Comparison of ENCODE assay signal across 9 mouse cellular contexts in the genomic region with DNA sequence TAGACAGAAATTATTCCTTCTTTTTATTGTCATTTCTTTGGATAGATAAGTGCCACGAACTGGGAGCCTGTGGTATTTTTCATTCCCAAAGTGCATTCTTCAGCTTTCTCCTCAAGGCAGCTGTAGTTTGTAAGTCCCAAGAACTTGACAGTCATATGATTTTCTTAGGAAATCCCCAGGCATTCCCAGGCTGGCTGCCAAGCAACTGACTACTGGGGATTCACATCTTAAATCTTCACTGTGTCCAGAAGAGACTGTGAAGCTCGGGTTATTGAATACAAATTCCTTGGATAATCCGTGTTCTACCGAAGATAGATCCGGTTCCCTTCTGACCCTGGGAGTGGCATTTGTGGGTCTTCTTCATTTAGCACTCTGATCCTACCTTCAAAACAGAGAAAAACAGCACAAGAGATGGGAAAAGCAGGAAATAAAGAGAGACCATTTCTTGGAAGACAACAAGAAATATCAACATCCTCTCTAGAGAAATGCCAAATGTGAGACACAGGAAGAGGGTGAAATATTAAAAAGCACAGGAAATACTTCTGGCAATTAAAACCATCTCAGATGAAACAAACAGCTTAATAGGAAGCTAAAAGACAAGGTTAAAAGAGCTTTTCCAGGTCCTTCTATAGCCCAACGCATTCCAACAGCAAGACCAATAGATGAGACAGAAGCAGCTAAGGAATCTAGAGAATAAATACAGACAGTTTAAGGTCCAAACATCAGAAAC.
DNase-seq lines count a peak whose midpoint lies in the region; ATAC-seq lines count a peak whose summit lies in the region.
"Had no signal": no experiment of that assay in that cellular context is flagged by ENCODE, and none has a peak within 500 bp of the region (broad histone marks: within the 10 kb centered on the region; RNA-seq: fewer than 3 reads in every experiment).

No protein-coding gene starts in this region.

- H3K27me3 ChIP-seq in embryonic facial prominence, embryonic 14.5 days (replicated peaks; ENCODE audit: control insufficient read depth, insufficient read depth, low read length) = no peaks in the 10 kb centered on the region
- no peaks in the 10 kb centered on the region for H3K27me3 ChIP-seq in embryonic facial prominence, embryonic 10.5 days (replicated peaks; ENCODE audit: low read depth, poor library complexity, severe bottlenecking)
- H3K27me3 ChIP-seq: liver, embryonic 15.5 days had no signal

- no peak overlapping the region for H3K4me3 ChIP-seq in embryonic facial prominence, embryonic 14.5 days (ENCODE audit: low read depth, low read length)
- H3K4me3 ChIP-seq in embryonic facial prominence, embryonic 10.5 days = no peak overlapping the region
- H3K4me3 ChIP-seq: liver, embryonic 15.5 days had no signal

- H3K9ac ChIP-seq in embryonic facial prominence, embryonic 14.5 days (ENCODE audit: low read depth, low read length) = no peak overlapping the region
- H3K9ac ChIP-seq: liver, embryonic 15.5 days had no signal

- H3K9me3 ChIP-seq in embryonic facial prominence, embryonic 14.5 days (ENCODE audit: control insufficient read depth, low read length) = no peaks in the 10 kb centered on the region
- no peaks in the 10 kb centered on the region for H3K9me3 ChIP-seq in embryonic facial prominence, embryonic 10.5 days
- H3K9me3 ChIP-seq: liver, embryonic 15.5 days had no signal

- H3K4me1 ChIP-seq in embryonic facial prominence, embryonic 14.5 days (ENCODE audit: control insufficient read depth, insufficient read depth, low read length) = peaks cover 4% of the 10 kb centered on the region; the same call in 1 of the 2 replicates
- H3K4me1 ChIP-seq in embryonic facial prominence, embryonic 10.5 days = no peaks in the 10 kb centered on the region
- H3K4me1 ChIP-seq: liver, embryonic 15.5 days had no signal

- no peak overlapping the region for H3K4me2 ChIP-seq in embryonic facial prominence, embryonic 14.5 days (ENCODE audit: low read depth, low read length)
- H3K4me2 ChIP-seq: liver, embryonic 15.5 days had no signal

- 51% methylated on average over 6 of the region's 6 CpGs for WGBS in embryonic facial prominence, embryonic 14.5 days
- WGBS in embryonic facial prominence, embryonic 10.5 days = 86% methylated on average over 6 of the region's 6 CpGs

- peak; percentile 82 for DNase-seq in embryonic facial prominence, embryonic 14.5 days (ENCODE audit: low spot score)
- no peak for DNase-seq in embryonic facial prominence, embryonic 10.5 days (ENCODE audit: low spot score)
- DNase-seq in urinary bladder, postnatal 14 days (ENCODE audit: low spot score) = peak; percentile 89
- DNase-seq in urinary bladder, postnatal 10 days (ENCODE audit: low spot score) = no peak
- DNase-seq in kidney, adult 9 months = peak; percentile 87
- peak; percentile 89 for DNase-seq in skeletal muscle tissue, adult 2 months (ENCODE audit: low read depth, low spot score)
- no peak for DNase-seq in retina, embryonic 14.5 days (ENCODE audit: low spot score)

- H3K36me3 ChIP-seq in embryonic facial prominence, embryonic 14.5 days (ENCODE audit: control insufficient read depth, insufficient read depth, low read length) = no peaks in the 10 kb centered on the region
- H3K36me3 ChIP-seq in embryonic facial prominence, embryonic 10.5 days (replicated peaks) = no peaks in the 10 kb centered on the region
- H3K36me3 ChIP-seq: liver, embryonic 15.5 days had no signal

- H3K27ac ChIP-seq in embryonic facial prominence, embryonic 14.5 days (replicated peaks; ENCODE audit: low read depth, low read length) = 0 out of 2 replicates have a peak overlapping the region, but pooled peaks have one; percentile 8
- H3K27ac ChIP-seq in embryonic facial prominence, embryonic 10.5 days (replicated peaks) = no peak overlapping the region
- H3K27ac ChIP-seq: liver, embryonic 15.5 days had no signal

- ATAC-seq in embryonic facial prominence, embryonic 14.5 days (ENCODE audit: low read depth) = no peak
- no peak for ATAC-seq in inflammation-experienced regulatory T-cells, adult 6 months

Comparison
In these comparisons a context has a peak if more than half of its experiments do, and no peak if none do; other contexts are left out.
1. DNase-seq: peak in embryonic facial prominence, embryonic 14.5 days (single experiment), urinary bladder, postnatal 14 days (single experiment), kidney, adult 9 months (single experiment) and skeletal muscle tissue, adult 2 months (single experiment); none in embryonic facial prominence, embryonic 10.5 days (single experiment), urinary bladder, postnatal 10 days (single experiment) and retina, embryonic 14.5 days (single experiment).